Mouse (Mus musculus): ENCODE measurements at regions not wholly inside any gene's neighbourhood (a gene's known extent, or its start where the extent isn't known, plus 50 kb on each side); places are given as distances from the start of the nearest gene placed in this dataset.
"Not testable (repeated sequence)": the region's sequence is repeated elsewhere in the genome, so short reads cannot be mapped to it uniquely, and the experiment has no call there.

- no peak for DNase-seq
These were observed 233.9 kb upstream of the Gm11146 start for GRCm38 (mm10) chr16:77835767-77836166.

- DNase-seq = no peak
These were observed 225.6 kb upstream of the Gm11146 start for GRCm38 (mm10) chr16:77827322-77828117.

- no peak for DNase-seq
These were observed 197.8 kb upstream of the Gm11146 start for GRCm38 (mm10) chr16:77799709-77800108.

GRCm38 (mm10) chr16:77796926-77797325, 195.0 kb upstream of the Gm11146 start:
- no peak for DNase-seq

GRCm38 (mm10) chr16:77789652-77790051, 187.8 kb upstream of the Gm11146 start:
- DNase-seq = no peak

GRCm38 (mm10) chr16:77789206-77789605, 187.3 kb upstream of the Gm11146 start:
- no peak for DNase-seq

- no peak for DNase-seq
These were observed 186.9 kb upstream of the Gm11146 start for GRCm38 (mm10) chr16:77788781-77789150.

GRCm38 (mm10) chr16:77788041-77788780, 186.3 kb upstream of the Gm11146 start:
- no peak for DNase-seq

GRCm38 (mm10) chr16:77787025-77787424, 185.1 kb upstream of the Gm11146 start:
- no peak for DNase-seq

GRCm38 (mm10) chr16:77779019-77779418, 177.1 kb upstream of the Gm11146 start:
- DNase-seq = no peak

- no peak for DNase-seq
These were observed 170.2 kb upstream of the Gm11146 start for GRCm38 (mm10) chr16:77772075-77772474.

- DNase-seq = no peak
These were observed 159.0 kb upstream of the Gm11146 start for GRCm38 (mm10) chr16:77760926-77761347.

- no peak for DNase-seq
These were observed 158.6 kb upstream of the Gm11146 start for GRCm38 (mm10) chr16:77760479-77760878.

GRCm38 (mm10) chr16:77759997-77760396, 158.1 kb upstream of the Gm11146 start:
- no peak for DNase-seq

- no peak for DNase-seq
These were observed 153.0 kb upstream of the Gm11146 start for GRCm38 (mm10) chr16:77754882-77755281.

GRCm38 (mm10) chr16:77749474-77749873, 147.6 kb upstream of the Gm11146 start:
- no peak for DNase-seq

GRCm38 (mm10) chr16:77743838-77744237, 141.9 kb upstream of the Gm11146 start:
- no peak for DNase-seq

- no peak for DNase-seq
These were observed 136.9 kb upstream of the Gm11146 start for GRCm38 (mm10) chr16:77738821-77739220.

GRCm38 (mm10) chr16:77719377-77719776, 117.5 kb upstream of the Gm11146 start:
- no peak for DNase-seq

GRCm38 (mm10) chr16:77717766-77718165, 115.9 kb upstream of the Gm11146 start:
- DNase-seq = not testable (repeated sequence)

- no peak for DNase-seq
These were observed 102.8 kb upstream of the Gm11146 start for GRCm38 (mm10) chr16:77704726-77705125.

GRCm38 (mm10) chr16:77695443-77695842, 93.5 kb upstream of the Gm11146 start:
- DNase-seq = no peak

- DNase-seq = peak; percentile 30
These were observed 85.4 kb upstream of the Gm11146 start for GRCm38 (mm10) chr16:77687056-77687839.

Data from adrenal gland, adult 8-10 months (tissue).